Mouse (Mus musculus) stomach, postnatal 0 days (tissue): Measurements from ENCODE around the gene Rhobtb1.

ENCODE experiments used
- CTCF ChIP-seq: IDR thresholded peaks from 2 replicates; pipeline ENCODE4 v1.5.1; 2016; ENCODE audit warnings: antibody characterized with exemption, low read depth, mild to moderate bottlenecking, moderate library complexity
- EP300 ChIP-seq: optimal IDR thresholded peaks from 2 replicates; pipeline ENCODE3; 2016; ENCODE audit warnings: antibody characterized with exemption

- TF ChIP-seq CTCF (no peak), EP300 (no peak)
Observed at GRCm38 (mm10) chr10:69313944-69314343, 162.7 kb downstream of the Rhobtb1 start.
